Mouse (Mus musculus) cerebellum, adult 11-12 months (tissue): Measurements from ENCODE around the gene Mxd4.
A peak's percentile ranks its signal among the peaks of the same experiment; 100 is the strongest.

Source experiments
- DNase-seq: peaks from one replicate; pipeline ENCODE4 v3.0.0; 2022

Mxd4 gene

DNA sequence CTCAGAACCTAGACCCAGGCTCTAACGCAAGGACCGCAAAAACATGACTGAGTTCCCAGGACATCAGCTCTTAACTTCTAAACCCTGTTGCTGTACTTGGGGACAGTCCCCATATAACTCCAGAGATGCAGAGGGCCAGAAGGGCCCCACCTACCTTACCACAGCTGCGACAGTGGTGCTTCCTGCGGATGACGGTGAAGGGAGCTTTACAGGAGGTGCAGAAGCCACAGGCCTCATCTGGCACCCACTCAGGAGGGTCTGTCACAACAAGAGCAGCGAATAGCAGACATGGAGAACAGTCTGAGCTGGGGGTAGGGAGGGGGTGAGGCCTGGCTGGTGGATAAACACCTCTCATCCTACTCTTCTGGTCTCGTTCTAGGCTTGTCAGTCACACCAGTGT is 8.9 kb upstream of the Mxd4 start:
- no peak for DNase-seq

DNA sequence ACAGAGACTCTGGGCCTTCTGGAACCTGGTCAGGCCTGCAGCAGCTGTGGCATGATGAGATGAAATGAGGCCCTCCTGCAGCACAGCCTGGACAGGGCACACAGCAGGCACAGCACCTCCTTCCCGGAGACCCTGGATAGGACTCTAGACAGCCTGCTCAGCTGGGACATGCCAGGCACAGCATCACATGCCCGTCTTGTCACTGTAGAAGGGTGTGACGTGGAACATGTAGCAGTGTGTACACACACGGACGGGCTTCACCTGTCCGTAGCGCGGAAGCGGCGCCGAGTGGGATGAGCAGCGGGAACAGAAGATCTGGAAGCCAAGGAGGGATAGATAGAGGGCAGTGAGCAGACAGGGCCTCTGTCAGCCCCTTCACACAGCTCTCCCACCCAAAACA is 8.3 kb upstream of the Mxd4 start:
- DNase-seq, result no peak

DNA sequence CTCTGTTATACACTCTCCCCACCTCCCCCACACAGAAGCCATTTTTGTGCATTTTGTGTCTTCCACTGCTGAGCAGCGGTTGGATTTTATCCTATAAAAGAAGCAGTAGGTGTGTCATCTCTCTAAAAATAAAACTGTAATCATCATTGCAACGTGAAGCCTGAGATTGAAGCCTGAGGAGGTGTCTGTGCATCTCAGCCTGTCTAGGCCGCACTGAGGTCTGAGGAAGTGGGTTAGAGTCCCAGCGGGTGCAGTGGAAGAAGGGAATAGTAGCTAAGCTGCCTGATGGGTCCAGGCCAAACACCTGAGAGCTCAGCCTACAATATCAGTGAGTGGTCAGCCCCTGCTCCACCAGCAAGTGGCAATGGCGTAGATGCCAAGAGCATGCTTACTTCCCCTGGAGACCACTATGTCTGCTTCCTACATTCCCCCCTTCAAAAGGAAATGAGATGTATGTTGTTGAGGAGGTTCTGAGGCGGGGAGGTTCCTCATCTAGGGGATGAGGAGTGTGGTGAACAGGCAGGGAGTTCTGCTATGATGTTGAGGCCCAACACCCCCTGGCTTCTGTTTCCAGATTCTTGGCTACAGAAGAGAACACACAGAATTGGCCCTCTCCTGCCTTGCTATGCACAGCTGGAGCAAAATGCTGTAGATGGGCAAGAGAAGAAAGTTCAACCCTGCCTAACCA is 7.6 kb upstream of the Mxd4 start:
- no peak for DNase-seq

DNA sequence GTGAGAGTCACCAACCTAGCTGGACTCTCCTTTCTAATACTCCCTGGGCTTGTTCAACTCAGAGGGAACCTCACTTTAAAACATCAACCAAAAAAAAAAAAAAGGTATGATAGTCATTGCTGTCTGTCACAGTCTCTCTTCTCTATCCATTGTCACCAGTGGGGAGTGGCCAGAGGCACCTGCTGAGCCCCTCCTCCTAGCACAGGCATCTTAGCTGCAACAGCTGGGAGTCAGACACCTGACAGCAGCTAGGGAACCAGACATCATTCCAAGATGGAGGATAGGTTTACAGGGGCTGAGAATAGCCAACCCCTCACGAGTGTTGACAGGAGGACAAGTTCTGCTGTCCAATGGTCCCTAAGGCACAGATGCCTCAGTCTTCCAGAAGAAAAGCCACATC is 6.9 kb upstream of the Mxd4 start:
- no peak for DNase-seq

DNA sequence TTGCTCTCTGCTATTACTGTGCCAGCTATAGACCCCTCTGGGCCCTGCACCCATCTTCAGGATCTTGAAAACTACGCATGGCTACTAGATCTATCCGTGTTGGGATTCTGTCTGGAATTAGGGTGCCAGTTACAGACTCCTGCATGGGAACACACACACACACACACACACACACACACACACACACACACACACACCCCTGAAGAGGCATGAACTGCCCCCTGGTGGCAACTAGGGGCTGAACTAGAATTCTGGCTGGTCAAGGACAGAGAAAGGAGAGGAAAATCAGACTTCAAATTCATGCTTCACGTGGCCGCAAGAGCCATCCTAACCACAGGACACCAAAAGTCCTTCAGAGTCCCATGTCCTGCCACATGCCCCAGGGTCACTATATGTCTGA is 4.3 kb upstream of the Mxd4 start:
- DNase-seq, result no peak

DNA sequence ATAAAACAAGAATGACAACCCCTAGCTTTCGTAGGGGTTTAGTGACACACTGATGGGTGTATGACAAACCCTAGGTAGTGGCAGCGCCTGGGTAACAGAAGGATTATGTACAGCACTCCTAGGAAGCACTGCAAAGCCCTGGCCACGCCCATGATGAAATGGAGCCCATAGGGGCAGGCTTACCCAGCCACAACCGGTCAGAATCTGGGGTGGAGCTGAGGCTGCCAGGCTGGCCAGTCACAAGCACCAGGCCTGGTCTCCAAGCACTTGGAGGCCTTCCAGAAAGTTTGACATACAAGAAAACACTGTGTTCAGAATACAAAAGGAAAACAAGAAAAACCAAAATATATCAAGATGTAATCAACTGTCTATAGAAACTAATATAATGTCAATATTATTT is 3.5 kb upstream of the Mxd4 start:
- peak; percentile 56 for DNase-seq

DNA sequence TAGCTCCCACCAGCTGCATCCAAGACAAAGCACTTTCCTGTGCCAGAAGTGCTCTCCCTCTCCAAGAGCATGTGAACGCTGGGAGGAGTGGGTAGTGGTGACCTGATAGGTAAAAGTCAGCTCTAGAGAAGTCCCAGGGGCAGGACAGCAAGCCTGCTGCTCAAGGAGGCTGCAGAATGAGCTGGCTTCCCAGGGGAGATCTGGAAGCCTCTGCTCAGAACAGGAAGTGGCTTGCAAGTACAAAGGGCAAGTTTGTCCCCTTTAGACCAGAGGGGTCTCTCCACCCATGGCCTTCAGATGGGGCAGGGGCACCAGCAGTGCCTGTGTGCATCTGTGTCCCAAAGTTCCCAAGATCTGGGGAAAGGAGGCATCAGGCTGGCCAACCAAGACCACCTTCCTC is 2.0 kb upstream of the Mxd4 start:
- peak; percentile 41 for DNase-seq

DNA sequence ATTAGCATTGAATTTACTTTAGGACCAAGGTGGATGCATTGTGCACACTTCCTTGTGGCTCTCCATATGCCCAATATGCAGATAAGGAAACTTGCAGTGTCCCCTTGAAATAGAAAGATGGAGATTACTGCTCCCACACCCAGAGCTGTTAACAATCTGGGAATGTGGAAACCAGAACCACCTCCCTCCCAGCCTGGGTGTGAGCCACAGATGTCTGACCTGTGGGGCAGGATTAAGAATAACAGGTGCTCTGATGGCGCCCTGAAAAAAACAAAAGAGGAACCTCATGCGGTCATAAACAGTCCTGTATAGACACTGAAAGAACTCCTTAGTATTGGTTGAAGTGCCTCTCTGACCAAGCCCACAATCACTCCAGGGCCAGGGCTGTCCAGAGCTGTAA is 1.3 kb upstream of the Mxd4 start:
- peak; percentile 34 for DNase-seq

DNA sequence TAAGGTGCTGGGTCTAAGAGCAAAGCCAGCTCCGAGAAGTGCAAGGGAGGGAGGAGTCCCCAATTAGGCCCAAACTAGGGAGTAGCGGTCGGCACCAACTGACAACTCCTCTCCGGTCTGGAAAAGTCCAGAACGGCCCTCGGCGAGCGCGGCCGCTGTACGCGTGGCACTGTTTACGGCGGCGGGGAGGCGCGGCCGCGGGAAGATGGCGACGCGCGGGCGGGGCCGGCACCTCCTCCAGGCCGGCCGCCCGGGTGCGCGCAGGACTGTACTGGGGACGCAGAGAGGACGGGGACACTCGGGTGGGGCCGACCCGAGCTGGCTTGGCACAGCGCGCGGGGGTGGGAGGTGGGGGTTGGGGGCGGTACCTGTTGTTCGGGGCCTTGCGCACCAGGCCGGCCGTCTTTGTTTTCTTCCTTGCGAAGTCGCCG is 544 bp downstream of the Mxd4 start:
- DNase-seq, result peak; percentile 72

DNA sequence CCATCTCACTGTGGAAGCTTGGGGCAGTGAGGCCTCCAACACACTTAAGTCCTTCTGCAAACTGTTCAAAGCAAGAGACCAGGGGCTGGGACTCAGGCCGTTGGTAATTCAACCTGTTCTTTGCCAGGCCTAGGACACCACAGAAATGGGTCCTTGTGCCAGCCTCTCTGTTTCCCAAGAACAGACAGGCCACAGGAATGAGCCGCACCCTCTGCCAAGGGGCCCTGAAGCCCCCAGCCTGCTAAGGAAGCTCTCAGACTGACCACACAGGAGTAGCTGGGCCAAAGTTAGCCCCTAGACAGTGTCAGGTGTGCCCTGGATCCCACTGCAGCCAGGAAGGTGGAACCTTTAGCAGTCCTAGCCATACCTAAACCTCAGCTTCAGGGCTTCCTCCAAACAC is 1.1 kb downstream of the Mxd4 start:
- DNase-seq, result peak; percentile 62

DNA sequence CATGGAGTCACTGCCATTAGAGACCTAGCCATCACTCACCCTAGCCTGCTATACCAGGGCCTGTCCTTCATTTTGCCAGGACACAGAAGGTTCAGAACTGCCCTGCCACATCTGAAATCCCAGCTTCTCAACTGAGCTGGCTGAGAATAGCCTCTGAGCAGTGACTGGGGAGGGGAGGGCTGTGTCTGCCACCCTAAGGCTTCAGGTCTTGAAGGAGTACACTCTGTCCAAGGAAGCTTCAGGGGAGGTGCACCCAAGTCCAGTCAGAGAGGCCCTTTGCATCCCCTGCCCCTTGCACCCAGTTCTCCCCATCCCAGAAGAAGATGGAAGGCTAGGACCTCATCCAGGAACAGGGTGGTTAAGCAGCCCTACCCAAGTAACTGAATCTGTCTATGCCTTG is 1.7 kb downstream of the Mxd4 start:
- DNase-seq, result no peak

DNA sequence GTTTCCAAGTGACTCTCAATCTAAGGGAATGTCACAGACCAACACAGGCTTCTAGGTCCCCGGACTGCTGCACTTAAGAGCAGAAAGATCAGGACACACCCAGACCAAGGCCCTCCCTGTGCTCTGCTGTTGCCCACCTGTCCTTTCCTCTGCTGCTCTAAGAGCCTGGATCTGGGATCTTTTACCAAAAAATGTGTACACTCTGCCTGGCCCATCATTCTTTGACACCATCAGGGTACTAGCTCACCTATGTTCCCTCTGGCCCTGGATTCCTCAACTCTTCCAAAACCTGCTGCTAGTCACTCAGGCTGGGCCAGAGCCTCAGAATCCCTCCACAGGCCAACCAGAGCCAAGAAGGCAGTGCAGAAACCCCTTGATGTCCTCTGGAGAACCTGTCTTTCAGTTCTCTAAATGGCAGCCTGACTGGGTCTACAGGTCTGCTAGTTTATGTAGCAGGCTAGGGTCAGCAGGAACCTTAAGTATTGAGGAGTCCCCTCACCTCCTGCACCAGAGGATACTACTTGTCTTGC is 2.4 kb downstream of the Mxd4 start:
- DNase-seq, result peak; percentile 21

DNA sequence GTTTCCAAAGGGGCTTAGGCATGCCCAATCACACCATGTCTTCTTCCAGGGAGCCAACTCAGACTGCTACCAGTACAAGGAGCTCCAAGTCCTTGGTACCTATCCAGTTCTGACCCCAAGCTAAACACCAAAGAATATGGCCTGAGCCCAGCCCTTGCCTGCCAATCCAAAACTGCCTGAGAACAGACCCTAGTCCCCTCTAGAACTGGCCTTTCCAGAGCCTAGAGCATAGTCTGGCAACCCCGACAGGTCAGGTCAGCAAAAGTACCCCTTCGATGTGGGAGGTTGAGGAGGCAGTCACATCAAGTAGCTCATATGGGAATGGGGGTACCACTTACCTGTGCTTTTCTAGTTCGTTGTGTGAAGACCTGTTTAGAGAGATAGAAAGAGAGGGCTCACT is 3.5 kb downstream of the Mxd4 start:
- DNase-seq, result peak; percentile 36

DNA sequence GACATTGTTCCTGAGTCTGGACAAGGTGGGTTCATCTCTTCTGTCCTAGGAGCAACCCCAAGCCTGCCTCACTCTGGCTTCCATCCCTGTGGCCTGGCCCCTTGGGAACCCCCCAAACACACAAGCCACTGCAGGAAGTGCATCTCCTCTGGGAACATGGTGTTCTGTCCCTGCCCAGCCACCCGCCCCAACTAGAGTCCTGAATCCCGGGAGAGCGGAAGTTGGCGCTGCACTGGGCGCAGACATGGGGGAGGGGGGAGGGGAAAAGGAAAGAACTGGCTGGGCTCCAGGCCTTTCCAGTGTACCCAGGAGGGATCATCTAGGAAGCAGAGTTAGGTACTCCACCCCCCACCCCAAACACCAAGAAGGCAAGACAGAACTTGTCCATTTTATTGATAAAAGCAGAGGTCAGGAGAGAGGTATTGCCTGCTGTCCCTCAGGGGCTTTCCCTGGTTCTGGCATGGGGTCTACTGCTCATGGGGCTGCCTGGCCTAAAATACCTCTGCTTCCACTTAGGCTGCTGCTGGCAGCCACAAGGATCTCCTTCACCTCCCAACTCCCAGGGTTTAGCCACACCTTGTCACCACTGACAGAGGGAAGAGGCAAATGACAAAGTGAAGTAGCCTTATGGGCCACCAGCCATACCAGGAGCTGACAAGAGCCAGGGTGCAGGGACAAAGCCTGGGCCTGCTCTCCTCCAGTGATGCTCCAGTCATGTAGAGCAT is 4.2 kb downstream of the Mxd4 start:
- DNase-seq, result peak; percentile 53

DNA sequence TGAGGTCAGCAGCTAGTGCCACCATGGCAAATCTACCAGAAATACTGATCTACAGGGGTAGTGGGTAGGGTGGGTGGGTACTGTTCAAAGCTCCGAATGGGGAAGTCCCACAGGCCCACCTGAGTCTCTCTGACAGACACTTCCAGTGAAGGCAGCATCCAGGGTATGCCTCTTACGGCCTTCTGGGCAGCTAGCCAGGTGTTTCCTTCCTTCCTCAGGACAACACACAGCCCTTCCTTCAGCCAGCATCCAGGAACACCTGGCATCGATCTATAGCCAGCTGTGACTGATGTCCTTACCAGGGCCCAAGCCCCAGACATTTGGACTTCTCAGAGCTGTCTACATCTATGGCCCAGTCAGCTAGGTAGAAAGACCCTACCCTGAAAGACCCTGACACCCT is 5.0 kb downstream of the Mxd4 start:
- DNase-seq, result peak; percentile 52

DNA sequence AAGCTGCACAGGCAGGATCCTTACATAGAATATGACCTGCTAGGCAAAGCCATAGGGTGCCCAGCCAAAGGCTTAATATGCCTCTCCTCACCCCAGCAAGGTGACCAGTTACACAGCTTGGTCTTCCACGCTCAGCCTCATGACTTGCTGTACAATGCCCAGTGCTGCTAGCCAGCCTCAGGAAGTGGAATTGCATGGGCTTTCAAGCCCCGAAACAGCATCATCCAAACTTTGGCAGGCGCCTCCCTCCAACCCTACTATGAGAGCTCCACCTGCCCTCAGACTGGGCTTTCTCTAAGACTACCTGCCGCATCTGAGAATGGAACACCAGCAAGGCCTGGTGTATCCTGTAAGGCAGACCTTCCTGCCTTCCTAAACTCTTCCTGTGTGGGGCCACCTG is 9.7 kb downstream of the Mxd4 start:
- peak; percentile 16 for DNase-seq

DNA sequence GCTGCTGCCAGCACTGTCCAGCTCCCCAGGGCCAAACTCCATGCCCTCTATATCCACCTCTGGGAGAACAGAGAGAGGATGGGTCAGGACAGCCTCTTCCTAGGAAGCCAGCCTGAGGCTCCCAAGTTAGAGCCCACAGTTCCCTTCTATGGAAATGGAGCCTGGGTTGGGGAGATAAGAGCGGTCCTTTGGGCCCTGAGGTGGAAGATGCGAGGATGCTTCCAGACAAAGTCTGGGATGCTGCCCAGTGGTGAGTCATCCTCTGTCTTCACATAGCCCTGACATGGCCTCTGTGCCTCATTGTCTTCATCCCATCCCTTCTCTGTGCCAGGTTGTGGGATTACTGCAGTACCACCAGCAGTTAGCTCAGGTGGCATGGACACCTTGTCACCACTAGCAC is 10.4 kb downstream of the Mxd4 start:
- peak; percentile 72 for DNase-seq

DNA sequence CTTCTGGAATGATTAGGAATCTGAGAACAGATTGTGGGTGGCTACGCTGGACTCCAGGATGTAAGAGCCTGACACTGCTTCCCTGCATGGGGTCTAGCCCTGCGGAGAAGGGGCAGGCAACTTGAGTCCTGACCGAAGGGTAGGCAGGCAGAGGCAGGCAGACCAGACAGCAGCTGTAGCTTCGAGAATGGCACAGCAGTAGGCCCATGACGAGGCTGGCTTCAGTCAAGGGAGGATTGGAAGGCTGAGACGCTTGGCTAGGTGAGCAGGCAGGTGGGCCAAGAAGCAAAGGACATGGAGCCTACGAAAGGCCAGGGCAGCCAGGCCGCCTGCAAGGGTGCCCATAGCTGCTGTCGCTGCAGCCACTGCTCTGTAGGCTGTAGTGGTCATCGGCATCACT is 10.8 kb downstream of the Mxd4 start:
- peak; percentile 60 for DNase-seq

DNA sequence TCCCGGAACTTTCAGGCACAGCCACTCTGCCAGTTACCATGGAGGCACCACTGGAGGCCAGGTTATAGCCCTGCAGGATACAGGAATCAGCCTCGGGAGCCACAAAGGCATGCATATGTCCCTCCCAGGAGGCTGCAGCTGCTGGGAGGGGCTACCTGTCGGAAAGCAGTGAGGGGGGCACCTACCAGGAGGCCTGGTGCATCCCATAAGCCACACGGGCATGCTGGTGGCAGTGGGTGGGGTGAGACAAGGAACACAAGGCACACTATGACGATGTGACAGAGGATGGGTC is 12.2 kb downstream of the Mxd4 start:
- peak; percentile 71 for DNase-seq

DNA sequence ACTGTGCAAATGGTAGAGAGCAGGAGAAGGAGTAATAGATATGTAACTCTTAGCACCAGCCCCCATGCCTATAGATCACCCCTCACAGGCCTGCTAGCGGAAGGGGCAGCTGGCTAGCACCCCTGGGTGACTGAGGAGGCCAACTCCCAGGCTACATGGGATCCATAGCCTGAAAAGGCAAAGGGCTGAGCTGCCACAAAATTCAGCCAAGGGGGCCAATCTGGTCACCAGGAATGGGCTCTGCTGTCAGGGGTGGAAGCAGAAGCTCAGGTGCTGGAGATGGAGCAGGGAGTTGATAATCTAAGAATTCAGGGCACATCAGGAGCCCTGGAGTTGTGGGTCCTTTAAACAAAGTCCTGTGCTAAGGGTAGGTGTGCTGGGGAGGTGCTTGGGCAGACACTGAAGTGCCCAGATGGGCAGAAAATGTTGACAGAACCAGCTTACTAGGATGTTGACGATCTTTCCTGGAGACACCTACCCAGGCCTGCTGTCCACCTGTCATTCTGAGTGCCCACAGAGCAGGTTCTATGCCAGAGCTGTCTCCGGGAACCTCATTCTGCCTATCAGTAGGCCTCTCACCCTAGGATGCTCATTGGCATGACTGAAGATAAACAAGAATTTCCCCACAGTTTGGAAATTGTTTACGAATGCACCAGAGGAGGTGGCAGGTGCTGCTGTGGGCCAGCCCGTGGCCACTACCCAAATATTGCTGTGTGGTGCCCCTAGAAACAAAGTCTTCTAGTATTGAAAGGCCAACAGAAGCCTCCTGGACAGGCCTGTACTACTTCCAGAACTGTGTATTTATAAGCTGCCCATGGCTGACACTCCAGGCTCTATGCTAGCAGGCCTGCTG is 12.7 kb downstream of the Mxd4 start:
- DNase-seq, result peak; percentile 58

DNA sequence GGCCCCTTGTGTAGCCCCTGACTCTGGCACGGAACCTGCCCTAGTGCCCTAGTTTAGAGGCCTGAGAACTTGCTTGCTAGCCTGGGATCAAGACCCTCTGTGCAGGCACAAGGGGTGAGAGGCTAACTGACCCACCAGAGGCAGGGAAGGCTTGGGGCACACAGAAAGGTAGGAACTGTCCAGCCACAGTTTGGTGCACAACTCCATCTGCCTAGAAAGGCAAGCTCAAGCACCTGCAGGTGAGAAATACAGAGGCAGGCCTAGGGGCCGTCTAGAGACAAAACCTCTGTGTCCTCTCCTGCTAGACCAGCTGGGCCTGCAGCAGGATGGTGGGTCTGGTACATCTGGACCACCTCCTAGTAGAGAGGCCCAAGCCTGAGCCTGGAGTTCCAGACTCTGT is 13.5 kb downstream of the Mxd4 start:
- peak; percentile 34 for DNase-seq

DNA sequence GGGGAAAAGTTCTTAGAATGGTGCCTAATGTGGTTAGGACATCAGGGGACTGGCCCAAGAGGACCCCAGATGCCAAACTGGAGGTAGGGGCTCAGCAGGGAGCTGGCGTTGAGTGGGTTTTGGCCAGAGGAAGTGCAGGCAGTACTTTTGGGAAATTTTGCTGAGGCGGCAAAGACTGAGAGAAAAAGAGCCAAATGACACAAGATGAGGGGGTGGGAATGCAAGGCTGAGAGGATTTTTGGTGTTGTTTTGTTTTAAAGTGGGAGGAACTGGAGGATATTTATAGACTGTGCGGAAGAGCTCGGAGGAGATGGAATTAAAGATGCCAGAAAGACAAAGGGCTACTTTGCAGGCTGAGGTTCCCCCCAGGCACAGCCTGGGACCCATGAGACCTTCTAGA is 16.8 kb downstream of the Mxd4 start:
- peak; percentile 49 for DNase-seq

DNA sequence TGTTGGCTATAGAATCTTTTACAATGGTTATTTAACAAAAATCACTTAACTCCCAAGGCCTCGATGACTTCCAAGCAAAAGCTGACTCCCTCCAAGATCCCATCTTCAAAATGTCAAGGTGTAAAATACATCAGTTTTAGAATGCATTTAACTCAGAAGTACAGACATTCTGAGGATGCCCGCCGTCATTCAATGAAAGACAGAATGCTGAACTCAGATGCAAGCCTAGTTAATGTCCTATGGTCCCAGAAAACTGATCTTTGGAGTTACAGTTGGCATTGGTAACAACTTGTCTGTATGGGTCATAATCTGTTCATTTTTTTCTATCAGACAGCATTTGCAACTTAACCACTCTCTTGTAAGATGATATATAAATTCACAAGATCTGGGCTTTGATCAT is 17.6 kb downstream of the Mxd4 start:
- DNase-seq, result no peak
